Mouse (Mus musculus) limb, embryonic 12.5 days (tissue): ENCODE data around the gene Nabp2. TPM values are rescaled to one million over a fixed set of nuclear protein-coding genes. Genes with fewer than 3 reads are reported as not detected.

Source experiments
- microRNA-seq: library from miRNA; unstranded; fragments of <30 nt; microRNA quantifications from one replicate; pipeline ENCODE4, GENCODE M21; 2017
- polyA plus RNA-seq: library from polyadenylated mRNA; unstranded; fragments of >200 nt; fragmentation: Nextera tagmentation; extraction: Ambion mirVana; gene quantifications from 2 replicates; pipeline ENCODE4 v1.2.1, GENCODE M21; 2016

The Nabp2 gene
- polyA plus RNA-seq, 1 experiment from 2014 or later, result 65.1 TPM

Small RNA genes lying within 50 kb of the gene (microRNA-seq; reads per million reads assigned to microRNA genes)
- not detected for gene Gm25361
- not detected for gene Gm26308
- gene Mir6914, result not detected
- 1.6 reads per million for gene Mir6915
- 0.93 reads per million for gene Mir8105

Other genes starting within 250 kb of the Nabp2 start
- 33.0 and 33.5 TPM in 2 replicates for gene Rbms2, start 231.2 kb downstream of the Nabp2 start, polyA plus RNA-seq
- 1.5 and 2.3 TPM in 2 replicates for gene Gls2, start 217.0 kb downstream of the Nabp2 start, polyA plus RNA-seq
- gene Spryd4, start 199.7 kb downstream of the Nabp2 start, polyA plus RNA-seq, result 31.0 and 32.4 TPM in 2 replicates
- gene Mip, start 185.7 kb downstream of the Nabp2 start, polyA plus RNA-seq, result 0.38 and 0.44 TPM in 2 replicates
- 103 and 108 TPM in 2 replicates for gene Timeless, start 179.4 kb downstream of the Nabp2 start, polyA plus RNA-seq
- gene Apon, start 157.4 kb downstream of the Nabp2 start, polyA plus RNA-seq, result 0.68 and 1.0 TPM in 2 replicates
- not detected in 2 replicates for gene Apof, start 142.8 kb downstream of the Nabp2 start, polyA plus RNA-seq
- 17.1 and 17.6 TPM in 2 replicates for gene Stat2, start 140.9 kb downstream of the Nabp2 start, polyA plus RNA-seq
- gene Il23a, start 112.7 kb downstream of the Nabp2 start, polyA plus RNA-seq, result 0.20 TPM in 2 replicates
- 42.3 and 42.5 TPM in 2 replicates for gene Pan2, start 108.2 kb downstream of the Nabp2 start, polyA plus RNA-seq
- gene Cnpy2, start 89.0 kb downstream of the Nabp2 start, polyA plus RNA-seq, result 351 and 359 TPM in 2 replicates
- gene Cs, start 73.8 kb downstream of the Nabp2 start, polyA plus RNA-seq, result 178 and 181 TPM in 2 replicates
- gene Coq10a, start 42.5 kb downstream of the Nabp2 start, polyA plus RNA-seq, result 15.5 and 15.8 TPM in 2 replicates
- gene Ankrd52, start 34.4 kb downstream of the Nabp2 start, polyA plus RNA-seq, result 13.5 and 14.8 TPM in 2 replicates
- not detected in 2 replicates for gene Slc39a5, start 10.3 kb downstream of the Nabp2 start, polyA plus RNA-seq
- 42.5 TPM in 2 replicates for gene Rnf41, start 165 bp upstream of the Nabp2 start, polyA plus RNA-seq
- 105 and 120 TPM in 2 replicates for gene Smarcc2, start 47.8 kb upstream of the Nabp2 start, polyA plus RNA-seq
- 827 and 868 TPM in 2 replicates for gene Myl6, start 82.7 kb upstream of the Nabp2 start, polyA plus RNA-seq
- 3.2 and 3.4 TPM in 2 replicates for gene Myl6b, start 87.2 kb upstream of the Nabp2 start, polyA plus RNA-seq
- gene Esyt1, start 114.4 kb upstream of the Nabp2 start, polyA plus RNA-seq, result 18.5 and 19.9 TPM in 2 replicates
- 18.1 and 21.4 TPM in 2 replicates for gene Zc3h10, start 136.3 kb upstream of the Nabp2 start, polyA plus RNA-seq
- gene Rpl41, start 137.8 kb upstream of the Nabp2 start, polyA plus RNA-seq, result 3,599 and 3,605 TPM in 2 replicates
- gene Pa2g4, start 154.5 kb upstream of the Nabp2 start, polyA plus RNA-seq, result 199 and 206 TPM in 2 replicates
- 15.4 and 16.6 TPM in 2 replicates for gene Erbb3, start 178.2 kb upstream of the Nabp2 start, polyA plus RNA-seq
- 753 and 757 TPM in 2 replicates for gene Rps26, start 215.3 kb upstream of the Nabp2 start, polyA plus RNA-seq
- gene Ikzf4, start 234.5 kb upstream of the Nabp2 start, polyA plus RNA-seq, result 3.4 and 4.0 TPM in 2 replicates